Mouse (Mus musculus) midbrain, postnatal 0 days (tissue): ENCODE measurements around the gene Krtap5-2. TPM values are rescaled to one million over a fixed set of nuclear protein-coding genes. Genes with fewer than 3 reads are reported as not detected.
"Not testable (repeated sequence)": the region's sequence is repeated elsewhere in the genome, so short reads cannot be mapped to it uniquely, and the experiment has no call there.

Experiments
- ATAC-seq: fragments of 200-750 bp; cut with Nextera tagmentation; 2 replicates; pipeline ENCODE4 v1.8.0; 2017; ENCODE audit warnings: moderate number of reproducible peaks, mild to moderate bottlenecking, moderate TSS enrichment, moderate library complexity; ENCODE audit not compliant: low FRiP score
- DNase-seq: peaks from one replicate; pipeline ENCODE4 v3.0.0-alpha.2; 2015; ENCODE audit warnings: low spot score
- H3K27ac ChIP-seq: fragments of 300-500 bp; sonication (generic); 2 replicates; pipeline ENCODE4 v1.5.1; 2014; ENCODE audit warnings: low read depth, mild to moderate bottlenecking, low read length, mixed read lengths
- H3K27me3 ChIP-seq: fragments of 300-500 bp; sonication (generic); 2 replicates; pipeline ENCODE4 v1.6.1; 2014; ENCODE audit warnings: low read length, control low read depth, mixed read lengths; ENCODE audit not compliant: insufficient read depth
- H3K36me3 ChIP-seq: fragments of 300-500 bp; sonication (generic); 2 replicates; pipeline ENCODE4 v1.6.1; 2014; ENCODE audit warnings: low read length, control low read depth, mixed read lengths; ENCODE audit not compliant: insufficient read depth
- H3K4me1 ChIP-seq: fragments of 300-500 bp; sonication (generic); 2 replicates; pipeline ENCODE4 v1.6.1; 2014; ENCODE audit warnings: mild to moderate bottlenecking, control low read depth, antibody characterized with exemption, low read length, mixed read lengths; ENCODE audit not compliant: insufficient read depth
- H3K4me2 ChIP-seq: fragments of 300-500 bp; sonication (generic); 2 replicates; pipeline ENCODE4 v1.6.1; 2014; ENCODE audit warnings: low read depth, mild to moderate bottlenecking, low read length, mixed read lengths; ENCODE audit not compliant: poor library complexity, severe bottlenecking
- H3K4me3 ChIP-seq: fragments of 300-500 bp; sonication (generic); 2 replicates; pipeline ENCODE4 v1.5.1; 2014; ENCODE audit warnings: low read depth, mild to moderate bottlenecking, low read length, moderate library complexity
- H3K9ac ChIP-seq: fragments of 300-500 bp; sonication (generic); replicated peaks from 2 replicates; pipeline ENCODE4 v1.6.1; 2014; ENCODE audit warnings: mild to moderate bottlenecking, low read length, moderate library complexity, mixed read lengths; ENCODE audit not compliant: poor library complexity, severe bottlenecking
- H3K9me3 ChIP-seq: fragments of 300-500 bp; sonication (generic); 2 replicates; pipeline ENCODE4 v1.6.1; 2016; ENCODE audit warnings: low read length, control low read depth
- CTCF ChIP-seq: IDR thresholded peaks from 2 replicates; pipeline ENCODE4 v1.5.1; 2016; ENCODE audit warnings: antibody characterized with exemption, mild to moderate bottlenecking
- WGBS: fragments of 180-500 bp; shearing (Covaris S2); extraction: QIAGEN DNeasy Blood & Tissue Kit; methylation state at CpG from one replicate; pipeline ENCODE4 v1.1.7; 2014; 5-methylcytosine and 5-hydroxymethylcytosine counted together
- polyA plus RNA-seq: library from polyadenylated mRNA; unstranded; fragments of >200 nt; fragmentation: Nextera tagmentation; extraction: Ambion mirVana; gene quantifications from 2 replicates; pipeline ENCODE4 v1.2.1, GENCODE M21; 2015
- total RNA-seq: library from RNA; depleted of rRNA; stranded (reverse); fragments of >200 nt; gene quantifications from 2 replicates; pipeline ENCODE4 v1.2.3, GENCODE M21; 2014

The Krtap5-2 gene
- total and polyA plus RNA-seq, 2 experiments from 2014 or later, result not detected

DNA sequence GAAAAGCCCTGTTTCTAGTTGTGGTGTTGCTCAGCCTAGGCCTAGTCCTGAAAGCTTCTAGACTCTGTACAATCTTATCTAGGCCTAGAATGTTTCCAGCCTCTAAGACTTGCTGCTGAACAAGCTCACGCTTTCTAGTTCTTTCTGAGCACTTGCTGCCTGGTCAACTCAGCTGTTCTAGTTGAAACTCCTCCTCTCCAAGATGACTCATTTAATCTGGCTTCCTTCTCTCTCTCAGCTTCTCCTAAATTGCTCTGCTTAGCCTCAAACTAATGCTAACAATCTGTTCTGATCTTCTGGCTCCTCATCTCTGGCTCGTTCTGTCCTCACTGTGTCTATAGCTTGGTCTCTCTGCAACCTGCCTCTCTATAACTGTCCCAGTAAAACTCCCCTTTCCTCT is 22.9 kb upstream of the Krtap5-2 start:
- no peak for ATAC-seq
- H3K9ac ChIP-seq, result no peak overlapping the region
- no peaks in the 10 kb centered on the region for H3K9me3 ChIP-seq
- no peak overlapping the region for H3K4me3 ChIP-seq
- no peak for TF ChIP-seq CTCF
- no peak overlapping the region for H3K4me2 ChIP-seq
- no peak for DNase-seq
- no peaks in the 10 kb centered on the region for H3K27me3 ChIP-seq
- 98% methylated on average over 2 of the region's 2 CpGs for WGBS
- no peaks in the 10 kb centered on the region for H3K4me1 ChIP-seq
- no peaks in the 10 kb centered on the region for H3K36me3 ChIP-seq
- no peak overlapping the region for H3K27ac ChIP-seq

DNA sequence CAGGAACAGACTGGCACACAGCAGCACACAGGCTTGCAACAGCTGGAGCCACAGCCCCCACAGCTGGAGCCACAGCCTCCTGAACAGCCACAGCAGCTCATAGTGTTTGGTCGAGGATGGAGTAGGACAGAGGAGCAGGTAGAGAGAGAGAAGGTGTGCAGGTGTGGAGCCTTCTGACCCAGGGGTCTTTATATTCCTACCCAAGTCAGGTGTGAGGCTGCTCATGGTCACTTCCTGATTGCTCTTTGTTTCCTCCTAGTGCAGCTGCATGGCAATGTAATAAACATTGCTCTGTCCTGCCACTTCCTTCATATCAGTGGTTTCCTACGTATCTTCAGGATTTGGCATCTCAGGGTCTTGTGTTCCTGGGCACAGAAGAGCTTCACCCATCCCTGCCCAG is 14.5 kb upstream of the Krtap5-2 start, which contains the start of gene Gm10153:
Gm10153 (minus strand) TSS at position 101 of the 400 bp plus-strand sequence.
- 39% methylated on average over 2 of the region's 2 CpGs for WGBS
- Histone ChIP-seq H3K9ac (no peak within 1 kb of the TSS), H3K4me2 (no peak within 1 kb of the TSS), H3K27me3 (no peaks in the 10 kb centered on the region), H3K4me1 (no peaks in the 10 kb centered on the region), H3K36me3 (no peaks in the 10 kb centered on the region), H3K27ac (no peak within 1 kb of the TSS), H3K4me3 (no peak within 1 kb of the TSS), H3K9me3 (no peaks in the 10 kb centered on the region)
- TF ChIP-seq CTCF, result no peak
- DNase-seq, result no peak
- no peak for ATAC-seq

DNA sequence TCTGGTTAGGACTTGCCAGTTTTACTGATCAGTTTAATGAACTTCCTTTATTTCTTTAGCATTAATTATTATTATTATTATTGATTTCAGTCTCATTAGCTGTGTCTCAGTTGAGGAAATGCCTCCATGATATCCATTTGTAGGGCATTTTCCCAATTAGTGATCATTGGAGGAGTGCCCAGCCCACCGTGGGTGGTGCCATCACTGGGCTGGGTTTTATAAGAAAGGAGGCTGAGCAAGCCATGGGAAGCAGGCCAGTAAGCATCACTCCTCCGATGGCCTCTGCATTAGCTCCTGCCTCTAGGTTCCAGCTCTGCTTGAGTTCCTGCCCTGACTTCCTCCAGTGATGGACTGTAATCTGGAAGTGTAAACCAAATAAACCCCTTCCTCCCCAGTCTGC is 12.4 kb upstream of the Krtap5-2 start:
- H3K4me3 ChIP-seq, result no peak overlapping the region
- H3K9ac ChIP-seq, result no peak overlapping the region
- no peaks in the 10 kb centered on the region for H3K27me3 ChIP-seq
- ATAC-seq, result no peak
- WGBS, result 65% methylated on average over 2 of the region's 2 CpGs
- H3K27ac ChIP-seq, result no peak overlapping the region
- no peaks in the 10 kb centered on the region for H3K36me3 ChIP-seq
- no peak overlapping the region for H3K4me2 ChIP-seq
- DNase-seq, result no peak
- TF ChIP-seq CTCF, result no peak
- no peaks in the 10 kb centered on the region for H3K4me1 ChIP-seq
- no peaks in the 10 kb centered on the region for H3K9me3 ChIP-seq

DNA sequence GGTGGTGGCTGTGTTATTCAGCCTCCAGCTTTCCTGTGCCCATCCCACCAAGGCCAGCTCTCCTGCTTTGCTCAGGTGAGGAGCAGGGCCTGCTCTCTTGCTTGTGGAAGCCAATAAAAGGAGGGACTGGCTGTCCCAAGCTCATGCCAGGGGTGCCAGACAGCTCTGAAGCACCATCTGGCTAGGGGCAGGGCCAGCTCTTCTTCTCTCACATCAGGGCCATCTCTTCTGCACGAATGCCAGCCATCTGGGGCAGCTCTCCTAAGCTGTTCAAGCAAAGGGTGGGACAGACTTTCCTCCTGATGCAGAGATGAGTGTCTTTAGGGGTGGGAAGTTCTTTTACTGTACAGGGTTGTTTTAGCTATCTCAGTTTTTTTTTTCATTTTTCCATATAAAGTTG is 5.2 kb upstream of the Krtap5-2 start:
- ATAC-seq (no peak), DNase-seq (peak; percentile 47)
- H3K4me3 ChIP-seq, result no peak overlapping the region
- 75% methylated on average over 1 of the region's 1 CpGs for WGBS
- no peak overlapping the region for H3K27ac ChIP-seq
- H3K4me2 ChIP-seq, result no peak overlapping the region
- H3K4me1 ChIP-seq, result no peaks in the 10 kb centered on the region
- TF ChIP-seq CTCF, result no peak
- H3K36me3 ChIP-seq, result no peaks in the 10 kb centered on the region
- no peak overlapping the region for H3K9ac ChIP-seq
- no peaks in the 10 kb centered on the region for H3K9me3 ChIP-seq
- no peaks in the 10 kb centered on the region for H3K27me3 ChIP-seq

DNA sequence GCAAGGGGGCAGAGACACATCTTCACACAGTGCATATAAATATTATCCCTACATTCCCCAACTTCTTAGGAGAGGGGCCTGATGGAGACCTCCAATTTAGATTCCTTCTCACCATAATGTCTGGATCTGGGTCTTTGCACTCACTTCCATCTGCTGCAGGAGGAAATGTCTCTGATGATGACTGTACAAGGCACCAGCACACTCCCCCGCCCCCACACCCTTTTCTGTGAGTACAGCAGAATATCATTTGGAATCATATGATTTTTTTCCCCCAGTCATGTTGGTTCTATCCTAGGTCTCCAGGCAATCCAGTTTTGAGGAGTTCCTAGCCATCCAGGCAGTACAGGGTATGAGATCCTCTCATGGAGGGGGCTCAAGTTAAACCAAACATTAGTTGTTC is 2.9 kb upstream of the Krtap5-2 start:
- no peaks in the 10 kb centered on the region for H3K27me3 ChIP-seq
- no peaks in the 10 kb centered on the region for H3K9me3 ChIP-seq
- ATAC-seq (no peak), DNase-seq (no peak)
- no peak for TF ChIP-seq CTCF
- no peaks in the 10 kb centered on the region for H3K4me1 ChIP-seq
- no peak overlapping the region for H3K4me3 ChIP-seq
- no peaks in the 10 kb centered on the region for H3K36me3 ChIP-seq
- no peak overlapping the region for H3K4me2 ChIP-seq
- no peak overlapping the region for H3K9ac ChIP-seq
- WGBS, result 64% methylated on average over 1 of the region's 1 CpGs
- no peak overlapping the region for H3K27ac ChIP-seq

DNA sequence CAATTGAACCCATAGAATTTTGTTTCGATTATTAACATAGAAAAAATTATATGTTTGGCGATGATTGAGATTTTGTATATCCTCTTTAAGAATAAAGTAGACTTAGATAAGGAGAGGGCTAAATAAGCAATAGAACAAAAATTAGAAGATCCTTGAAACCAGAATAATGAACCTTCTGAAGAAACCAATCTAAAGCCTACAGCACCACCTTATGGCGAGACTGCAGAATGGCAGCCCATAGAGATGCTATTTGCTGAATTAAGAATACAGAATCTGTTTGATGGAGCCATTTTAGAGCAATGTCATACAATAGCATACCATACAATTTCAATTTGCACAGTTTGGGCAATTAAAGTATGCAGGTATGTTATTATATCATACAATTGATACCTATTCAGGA is 6.0 kb downstream of the Krtap5-2 start:
- no peaks in the 10 kb centered on the region for H3K4me1 ChIP-seq
- H3K4me3 ChIP-seq, result no peak overlapping the region
- no peaks in the 10 kb centered on the region for H3K27me3 ChIP-seq
- H3K9me3 ChIP-seq, result no peaks in the 10 kb centered on the region
- H3K36me3 ChIP-seq, result no peaks in the 10 kb centered on the region
- 49% methylated on average over 3 of the region's 3 CpGs for whole genome bisulfite sequencing
- H3K27ac ChIP-seq, result no peak overlapping the region
- no peak overlapping the region for H3K9ac ChIP-seq
- peak; percentile 71 for DNase-seq
- TF ChIP-seq CTCF, result peak; percentile 79
- H3K4me2 ChIP-seq, result no peak overlapping the region
- ATAC-seq, result no peak

DNA sequence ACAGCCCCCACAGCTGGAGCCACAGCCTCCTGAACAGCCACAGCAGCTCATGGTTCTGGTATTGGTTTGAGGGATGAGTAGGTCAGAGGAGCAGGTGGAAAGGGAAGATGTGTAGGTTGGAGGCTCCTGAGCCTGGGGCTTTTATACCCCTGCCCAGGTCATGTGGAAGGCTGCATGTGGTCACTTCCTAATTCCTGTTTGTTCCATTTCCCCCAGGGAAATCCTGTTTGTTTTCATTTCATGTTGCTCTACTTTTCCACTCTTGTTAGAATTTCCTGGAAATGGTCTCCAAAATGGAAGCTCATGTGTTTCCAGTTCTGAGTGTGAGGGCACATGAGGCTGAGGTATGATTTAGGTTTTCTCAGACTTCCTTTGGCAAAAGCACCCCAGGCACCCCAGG is 10.2 kb downstream of the Krtap5-2 start, which contains the start of gene Gm4553:
Gm4553 (minus strand) TSS at position 101 of the 400 bp plus-strand sequence.
- H3K27ac ChIP-seq, H3K4me3 ChIP-seq, H3K9me3 ChIP-seq, H3K36me3 ChIP-seq, H3K27me3 ChIP-seq, H3K9ac ChIP-seq, ATAC-seq, DNase-seq, H3K4me2 ChIP-seq, H3K4me1 ChIP-seq: not testable (repeated sequence)
